Mouse (Mus musculus): ENCODE results near the gene Etnk1. TPM values are rescaled to one million over a fixed set of nuclear protein-coding genes. Genes with fewer than 3 reads are reported as not detected.

Etnk1 gene
- total and polyA plus RNA-seq, 2 experiments from 2014 or later, result 24.8 to 116 TPM

GRCm38 (mm10) chr6:143260560-143261288, 93.7 kb downstream of the Etnk1 start:
- ATAC-seq (no peak), DNase-seq (peak; percentile 57)
- H3K36me3 ChIP-seq (ENCODE audit: insufficient read depth), result no peaks in the 10 kb centered on the region
- H3K4me3 ChIP-seq (ENCODE audit: low read depth, low read length), result peak overlapping the region; percentile 18
- no peaks in the 10 kb centered on the region for H3K27me3 ChIP-seq (ENCODE audit: insufficient read depth, low read length)
- H3K4me1 ChIP-seq (ENCODE audit: insufficient read depth), result peaks cover 12% of the 10 kb centered on the region
- H3K9me3 ChIP-seq (ENCODE audit: low read length), result no peaks in the 10 kb centered on the region
- 15% methylated on average over 14 of the region's 14 CpGs for WGBS
- TF ChIP-seq CTCF (IDR thresholded peaks at IDR 0.05; ENCODE audit: low read depth), result no peak
- H3K27ac ChIP-seq (ENCODE audit: low read depth, low read length), result peak overlapping the region; percentile 86
- H3K4me2 ChIP-seq (ENCODE audit: low read depth), result peak overlapping the region; percentile 41
- no peak overlapping the region; the same call in 1 of the 2 replicates for H3K9ac ChIP-seq

DNA sequence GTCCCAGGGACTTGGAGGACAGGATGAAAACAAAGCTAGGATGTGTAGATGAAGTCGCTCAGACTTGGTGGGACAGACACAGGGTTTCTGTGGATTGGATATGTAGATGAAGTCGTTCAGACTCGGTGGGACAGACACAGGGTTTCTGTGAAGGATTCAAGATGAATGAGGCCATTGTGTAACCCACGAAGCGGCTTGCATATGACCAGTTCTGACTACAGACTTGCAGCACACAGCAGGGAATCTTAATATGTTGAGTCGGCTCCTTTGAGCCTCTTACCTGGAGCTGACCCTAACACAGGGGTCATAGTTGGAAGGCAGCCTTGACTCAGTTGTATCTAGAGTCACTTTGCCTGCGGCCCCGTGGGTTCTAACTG, 94.3 kb downstream of the Etnk1 start:
- no peaks in the 10 kb centered on the region for H3K9me3 ChIP-seq (ENCODE audit: low read length)
- no peak for TF ChIP-seq CTCF (IDR thresholded peaks at IDR 0.05; ENCODE audit: low read depth)
- no peak overlapping the region for H3K27ac ChIP-seq (ENCODE audit: low read depth, low read length)
- 19% methylated on average over 8 of the region's 8 CpGs for WGBS
- H3K4me3 ChIP-seq (ENCODE audit: low read depth, low read length), result no peak overlapping the region
- H3K27me3 ChIP-seq (ENCODE audit: insufficient read depth, low read length), result no peaks in the 10 kb centered on the region
- no peaks in the 10 kb centered on the region for H3K36me3 ChIP-seq (ENCODE audit: insufficient read depth)
- DNase-seq (no peak), ATAC-seq (0 out of 2 replicates have a peak, but pooled peaks have one; percentile 16)
- H3K9ac ChIP-seq, result no peak overlapping the region
- no peak overlapping the region for H3K4me2 ChIP-seq (ENCODE audit: low read depth)
- H3K4me1 ChIP-seq (ENCODE audit: insufficient read depth), result peaks cover 12% of the 10 kb centered on the region

GRCm38 (mm10) chr6:143265482-143265881, 98.5 kb downstream of the Etnk1 start:
- Histone ChIP-seq H3K9ac (no peak overlapping the region), H3K27ac (ENCODE audit: low read depth, low read length) (no peak overlapping the region), H3K4me3 (ENCODE audit: low read depth, low read length) (no peak overlapping the region), H3K4me1 (ENCODE audit: insufficient read depth) (peaks cover 5% of the 10 kb centered on the region; the same call in 1 of the 2 replicates), H3K4me2 (ENCODE audit: low read depth) (no peak overlapping the region), H3K9me3 (ENCODE audit: low read length) (no peaks in the 10 kb centered on the region), H3K36me3 (ENCODE audit: insufficient read depth) (no peaks in the 10 kb centered on the region), H3K27me3 (ENCODE audit: insufficient read depth, low read length) (no peaks in the 10 kb centered on the region)
- no peak for DNase-seq
- no peak for TF ChIP-seq CTCF (IDR thresholded peaks at IDR 0.05; ENCODE audit: low read depth)
- no peak for ATAC-seq
- 88% methylated on average over 10 of the region's 10 CpGs for WGBS

DNA sequence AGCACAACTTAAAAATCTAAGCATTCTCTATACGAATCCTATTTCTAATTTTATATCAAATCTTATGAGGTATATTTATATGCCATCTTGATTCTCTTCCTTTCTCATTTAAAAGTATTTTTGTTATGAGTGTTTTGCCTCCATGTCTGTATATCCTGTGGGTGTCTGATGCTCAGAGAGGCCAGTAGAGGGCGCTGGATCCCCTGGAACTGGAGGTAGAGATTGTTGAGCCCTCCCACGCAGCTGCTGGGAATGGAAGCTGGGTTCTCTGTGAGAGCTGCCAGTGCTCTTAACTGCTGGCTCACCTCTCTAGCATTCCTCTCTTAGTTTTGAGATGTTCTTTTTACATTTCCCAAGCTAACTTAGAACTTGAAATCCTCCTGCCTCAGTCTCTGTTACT, 112.2 kb downstream of the Etnk1 start:
- Histone ChIP-seq H3K27ac (ENCODE audit: low read depth, low read length) (no peak overlapping the region), H3K4me3 (ENCODE audit: low read depth, low read length) (no peak overlapping the region), H3K9me3 (ENCODE audit: low read length) (no peaks in the 10 kb centered on the region), H3K4me1 (ENCODE audit: insufficient read depth) (no peaks in the 10 kb centered on the region), H3K36me3 (ENCODE audit: insufficient read depth) (no peaks in the 10 kb centered on the region), H3K9ac (no peak overlapping the region), H3K27me3 (ENCODE audit: insufficient read depth, low read length) (no peaks in the 10 kb centered on the region), H3K4me2 (ENCODE audit: low read depth) (no peak overlapping the region)
- WGBS, result 54% methylated on average over 3 of the region's 3 CpGs
- no peak for ATAC-seq
- no peak for DNase-seq
- no peak for TF ChIP-seq CTCF (IDR thresholded peaks at IDR 0.05; ENCODE audit: low read depth)

Other genes starting within 250 kb of the Etnk1 start
- 10.8 and 15.5 TPM in 2 replicates for gene St8sia1, start 202.8 kb upstream of the Etnk1 start, total RNA-seq (2014; rRNA removed)
- gene St8sia1, start 202.8 kb upstream of the Etnk1 start, polyA plus RNA-seq (2015; fragmentation: Nextera tagmentation; extraction: Ambion mirVana), result 2.3 and 3.5 TPM in 2 replicates
- gene C2cd5, start 67.1 kb upstream of the Etnk1 start, total RNA-seq (2014; rRNA removed), result 32.6 and 45.7 TPM in 2 replicates
- 10.7 and 18.5 TPM in 2 replicates for gene C2cd5, start 67.1 kb upstream of the Etnk1 start, polyA plus RNA-seq (2015; fragmentation: Nextera tagmentation; extraction: Ambion mirVana)

Data from forebrain, postnatal 0 days (tissue).